Mouse (Mus musculus): ENCODE measurements at regions not wholly inside any gene's neighbourhood (a gene's known extent, or its start where the extent isn't known, plus 50 kb on each side); places are given as distances from the start of the nearest gene placed in this dataset.
"Not testable (repeated sequence)": the region's sequence is repeated elsewhere in the genome, so short reads cannot be mapped to it uniquely, and the experiment has no call there.

- H3K4me3 ChIP-seq (replicated peaks): no peak overlapping the region
- H3K9ac ChIP-seq (replicated peaks): no peak overlapping the region
- ATAC-seq (ENCODE audit: low FRiP score): no peak
- no peaks in the 10 kb centered on the region for H3K27me3 ChIP-seq (replicated peaks)
- WGBS: 30% methylated on average over 2 of the region's 2 CpGs
- no peaks in the 10 kb centered on the region for H3K9me3 ChIP-seq (replicated peaks)
- no peaks in the 10 kb centered on the region for H3K4me1 ChIP-seq
- H3K27ac ChIP-seq (replicated peaks): no peak overlapping the region
- no peak overlapping the region for H3K4me2 ChIP-seq
- no peaks in the 10 kb centered on the region for H3K36me3 ChIP-seq
Observed at GRCm38 (mm10) chr17:54753396-54753994, 454.7 kb upstream of the Slc5a7 start.

GRCm38 (mm10) chr17:54752917-54753316 lies 454.1 kb upstream of the Slc5a7 start:
- 0 out of 2 replicates have a peak, but pooled peaks have one; percentile 24 for ATAC-seq (ENCODE audit: low FRiP score)

GRCm38 (mm10) chr17:54735836-54736235 lies 437.0 kb upstream of the Slc5a7 start:
- ATAC-seq (ENCODE audit: low FRiP score): no peak
- Histone ChIP-seq H3K9me3 (replicated peaks) (no peaks in the 10 kb centered on the region), H3K4me2 (no peak overlapping the region), H3K9ac (replicated peaks) (no peak overlapping the region), H3K4me1 (no peaks in the 10 kb centered on the region), H3K4me3 (replicated peaks) (no peak overlapping the region), H3K27me3 (replicated peaks) (no peaks in the 10 kb centered on the region), H3K36me3 (no peaks in the 10 kb centered on the region), H3K27ac (replicated peaks) (no peak overlapping the region)
- 81% methylated on average over 3 of the region's 3 CpGs for WGBS

More at GRCm38 (mm10) chr17:54752917-54753316, 454.1 kb upstream of the Slc5a7 start:
- no peaks in the 10 kb centered on the region for H3K9me3 ChIP-seq (replicated peaks)
- H3K36me3 ChIP-seq: no peaks in the 10 kb centered on the region
- H3K9ac ChIP-seq (replicated peaks): no peak overlapping the region
- H3K4me1 ChIP-seq: no peaks in the 10 kb centered on the region
- H3K27ac ChIP-seq (replicated peaks): no peak overlapping the region
- no peak overlapping the region for H3K4me2 ChIP-seq
- H3K27me3 ChIP-seq (replicated peaks): no peaks in the 10 kb centered on the region
- H3K4me3 ChIP-seq (replicated peaks): no peak overlapping the region

- H3K9me3 ChIP-seq (replicated peaks): no peaks in the 10 kb centered on the region
- no peak overlapping the region for H3K4me2 ChIP-seq
- no peaks in the 10 kb centered on the region for H3K36me3 ChIP-seq
- no peak for ATAC-seq (ENCODE audit: low FRiP score)
- no peak overlapping the region for H3K9ac ChIP-seq (replicated peaks)
- no peaks in the 10 kb centered on the region for H3K27me3 ChIP-seq (replicated peaks)
- H3K27ac ChIP-seq (replicated peaks): no peak overlapping the region
- H3K4me1 ChIP-seq: no peaks in the 10 kb centered on the region
- H3K4me3 ChIP-seq (replicated peaks): no peak overlapping the region
Observed at GRCm38 (mm10) chr17:54727660-54728059, 428.8 kb upstream of the Slc5a7 start.

GRCm38 (mm10) chr17:54726693-54727092 lies 427.9 kb upstream of the Slc5a7 start:
- no peaks in the 10 kb centered on the region for H3K27me3 ChIP-seq (replicated peaks)
- no peaks in the 10 kb centered on the region for H3K9me3 ChIP-seq (replicated peaks)
- no peak overlapping the region for H3K27ac ChIP-seq (replicated peaks)
- H3K4me3 ChIP-seq (replicated peaks): no peak overlapping the region
- no peaks in the 10 kb centered on the region for H3K4me1 ChIP-seq
- no peaks in the 10 kb centered on the region for H3K36me3 ChIP-seq
- 94% methylated on average over 2 of the region's 2 CpGs for WGBS
- no peak for ATAC-seq (ENCODE audit: low FRiP score)
- no peak overlapping the region for H3K9ac ChIP-seq (replicated peaks)
- no peak overlapping the region for H3K4me2 ChIP-seq

GRCm38 (mm10) chr17:54713026-54713425 lies 414.2 kb upstream of the Slc5a7 start:
- no peaks in the 10 kb centered on the region for H3K4me1 ChIP-seq
- H3K9me3 ChIP-seq (replicated peaks): no peaks in the 10 kb centered on the region
- H3K4me2 ChIP-seq: no peak overlapping the region
- no peak overlapping the region for H3K27ac ChIP-seq (replicated peaks)
- H3K27me3 ChIP-seq (replicated peaks): no peaks in the 10 kb centered on the region
- H3K9ac ChIP-seq (replicated peaks): no peak overlapping the region
- H3K36me3 ChIP-seq: no peaks in the 10 kb centered on the region
- no peak overlapping the region for H3K4me3 ChIP-seq (replicated peaks)
- 83% methylated on average over 1 of the region's 1 CpGs for WGBS
- no peak for ATAC-seq (ENCODE audit: low FRiP score)

GRCm38 (mm10) chr17:54707811-54708210 lies 409.0 kb upstream of the Slc5a7 start:
- not testable (repeated sequence) for H3K9ac ChIP-seq (replicated peaks); H3K9me3 ChIP-seq (replicated peaks); H3K27me3 ChIP-seq (replicated peaks); ATAC-seq (ENCODE audit: low FRiP score); H3K4me2 ChIP-seq; H3K27ac ChIP-seq (replicated peaks); H3K36me3 ChIP-seq; H3K4me1 ChIP-seq; H3K4me3 ChIP-seq (replicated peaks)

- no peak for ATAC-seq (ENCODE audit: low FRiP score)
- Histone ChIP-seq H3K36me3 (no peaks in the 10 kb centered on the region), H3K27me3 (replicated peaks) (no peaks in the 10 kb centered on the region), H3K4me1 (no peaks in the 10 kb centered on the region), H3K9me3 (replicated peaks) (no peaks in the 10 kb centered on the region), H3K4me2 (no peak overlapping the region), H3K4me3 (replicated peaks) (no peak overlapping the region), H3K27ac (replicated peaks) (no peak overlapping the region), H3K9ac (replicated peaks) (no peak overlapping the region)
- 40% methylated on average over 6 of the region's 6 CpGs for WGBS
Observed at GRCm38 (mm10) chr17:54701346-54702108, 402.7 kb upstream of the Slc5a7 start.

- no peak overlapping the region for H3K27ac ChIP-seq (replicated peaks)
- no peak for ATAC-seq (ENCODE audit: low FRiP score)
- H3K4me1 ChIP-seq: no peaks in the 10 kb centered on the region
- no peak overlapping the region for H3K4me2 ChIP-seq
- H3K9me3 ChIP-seq (replicated peaks): no peaks in the 10 kb centered on the region
- no peaks in the 10 kb centered on the region for H3K36me3 ChIP-seq
- no peak overlapping the region for H3K4me3 ChIP-seq (replicated peaks)
- H3K27me3 ChIP-seq (replicated peaks): no peaks in the 10 kb centered on the region
- H3K9ac ChIP-seq (replicated peaks): no peak overlapping the region
Observed at GRCm38 (mm10) chr17:54694637-54695036, 395.8 kb upstream of the Slc5a7 start.

- H3K4me3 ChIP-seq (replicated peaks): no peak overlapping the region
- H3K4me1 ChIP-seq: no peaks in the 10 kb centered on the region
- no peaks in the 10 kb centered on the region for H3K36me3 ChIP-seq
- no peak overlapping the region for H3K9ac ChIP-seq (replicated peaks)
- ATAC-seq (ENCODE audit: low FRiP score): no peak
- H3K4me2 ChIP-seq: no peak overlapping the region
- H3K27ac ChIP-seq (replicated peaks): no peak overlapping the region
- 61% methylated on average over 2 of the region's 2 CpGs for WGBS
- no peaks in the 10 kb centered on the region for H3K9me3 ChIP-seq (replicated peaks)
- H3K27me3 ChIP-seq (replicated peaks): no peaks in the 10 kb centered on the region
Observed at GRCm38 (mm10) chr17:54685143-54686040, 386.6 kb upstream of the Slc5a7 start.

GRCm38 (mm10) chr17:54678111-54678510 lies 379.3 kb upstream of the Slc5a7 start:
- H3K4me1 ChIP-seq: no peaks in the 10 kb centered on the region
- no peak for ATAC-seq (ENCODE audit: low FRiP score)
- WGBS: 78% methylated on average over 2 of the region's 2 CpGs

GRCm38 (mm10) chr17:54669499-54669898 lies 370.7 kb upstream of the Slc5a7 start:
- Histone ChIP-seq H3K9ac (replicated peaks) (no peak overlapping the region), H3K4me3 (replicated peaks) (no peak overlapping the region), H3K36me3 (no peaks in the 10 kb centered on the region), H3K4me2 (no peak overlapping the region), H3K27me3 (replicated peaks) (no peaks in the 10 kb centered on the region), H3K27ac (replicated peaks) (no peak overlapping the region), H3K9me3 (replicated peaks) (no peaks in the 10 kb centered on the region), H3K4me1 (no peaks in the 10 kb centered on the region)
- no peak for ATAC-seq (ENCODE audit: low FRiP score)
- 75% methylated on average over 2 of the region's 2 CpGs for WGBS

More at GRCm38 (mm10) chr17:54678111-54678510, 379.3 kb upstream of the Slc5a7 start:
- no peaks in the 10 kb centered on the region for H3K27me3 ChIP-seq (replicated peaks)
- H3K4me3 ChIP-seq (replicated peaks): no peak overlapping the region
- H3K9ac ChIP-seq (replicated peaks): no peak overlapping the region
- no peaks in the 10 kb centered on the region for H3K9me3 ChIP-seq (replicated peaks)
- no peak overlapping the region for H3K4me2 ChIP-seq
- no peak overlapping the region for H3K27ac ChIP-seq (replicated peaks)
- H3K36me3 ChIP-seq: no peaks in the 10 kb centered on the region

Measured in neural tube, embryonic 15.5 days (tissue).